Mouse (Mus musculus) thymus, postnatal 25 days (tissue): Measurements from ENCODE around the gene Drd5.
A peak's percentile ranks its signal among the peaks of the same experiment; 100 is the strongest.

Experiments used
- DNase-seq: peaks from one replicate; pipeline ENCODE4 v3.0.0; 2022

Drd5 gene

DNA sequence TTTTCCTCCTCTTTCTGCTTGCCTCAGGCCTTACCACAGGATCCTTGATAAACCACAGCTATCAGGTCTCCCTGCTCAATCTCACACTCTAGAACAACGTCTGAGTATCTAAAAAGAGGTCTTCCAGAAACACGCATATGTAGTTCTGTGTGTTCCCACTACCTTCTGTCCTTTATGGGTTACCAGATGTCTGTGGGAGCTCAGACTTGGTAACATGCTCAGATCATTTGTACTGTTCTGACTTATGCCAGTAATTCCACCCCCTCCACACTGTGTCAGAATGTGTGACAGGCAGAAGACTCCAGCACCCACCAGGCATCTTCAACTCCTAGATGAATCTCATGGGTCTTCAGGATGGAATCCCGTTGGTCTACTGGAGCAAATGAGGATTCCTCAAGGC, 37.8 kb downstream of the Drd5 start:
- DNase-seq: no peak

DNA sequence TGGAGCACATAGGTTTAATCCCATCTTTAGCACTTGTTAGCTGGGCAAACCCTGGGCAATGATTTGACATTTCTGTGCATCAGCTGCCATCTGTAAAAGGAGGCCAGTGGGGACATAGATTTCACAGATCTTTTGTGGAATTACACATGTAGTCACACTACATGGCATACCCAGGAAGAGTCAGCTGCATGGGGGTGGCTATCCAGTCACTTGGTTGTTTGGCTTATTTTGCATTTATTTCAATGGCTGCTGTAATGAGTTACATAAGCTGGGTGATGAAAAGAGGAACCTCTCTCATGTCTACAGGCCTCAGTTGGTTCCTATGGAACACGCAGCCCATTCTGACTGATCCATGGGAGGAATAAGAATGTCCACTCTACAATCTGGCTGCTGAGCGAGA, 40.5 kb downstream of the Drd5 start:
- DNase-seq: no peak

DNA sequence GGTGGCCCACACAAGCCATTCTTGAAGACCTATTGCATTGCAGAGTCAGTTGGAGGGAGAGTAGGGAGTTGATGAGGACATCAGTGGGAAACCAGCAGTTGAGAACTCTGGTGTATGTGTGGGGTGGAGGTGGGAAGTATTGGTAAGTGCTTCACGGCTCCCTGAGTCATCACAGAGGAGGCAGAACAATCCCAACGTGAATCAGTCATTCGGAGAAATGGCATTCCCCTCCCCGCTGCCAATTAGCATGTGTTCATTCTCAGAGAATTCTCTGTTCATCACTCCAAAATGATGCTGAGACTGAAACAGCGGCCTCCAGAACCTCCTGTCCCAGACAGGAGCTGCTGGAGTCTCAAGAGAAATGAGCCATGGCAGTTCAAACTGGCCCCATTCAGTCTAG, 45.2 kb downstream of the Drd5 start:
- DNase-seq: no peak

DNA sequence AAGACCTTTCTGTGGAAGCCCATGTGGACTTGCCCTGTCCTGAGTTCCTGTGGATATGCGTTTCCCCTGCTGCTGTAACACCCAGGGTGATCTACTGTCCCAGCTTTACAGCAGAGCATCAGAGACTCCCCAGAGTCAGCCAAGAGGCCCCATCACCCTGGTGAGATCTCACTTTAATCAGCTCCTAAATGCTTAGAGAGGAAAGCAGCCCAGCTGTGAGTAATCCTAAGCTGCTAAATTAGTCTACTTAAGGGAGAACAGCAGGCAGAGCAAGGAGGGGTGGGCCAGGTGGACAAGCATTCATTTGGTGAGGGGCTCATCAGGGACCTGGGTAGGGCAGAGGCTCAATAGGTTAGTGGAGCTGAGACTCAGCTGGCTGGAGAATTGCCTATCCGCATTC, 46.4 kb downstream of the Drd5 start:
- DNase-seq: no peak

DNA sequence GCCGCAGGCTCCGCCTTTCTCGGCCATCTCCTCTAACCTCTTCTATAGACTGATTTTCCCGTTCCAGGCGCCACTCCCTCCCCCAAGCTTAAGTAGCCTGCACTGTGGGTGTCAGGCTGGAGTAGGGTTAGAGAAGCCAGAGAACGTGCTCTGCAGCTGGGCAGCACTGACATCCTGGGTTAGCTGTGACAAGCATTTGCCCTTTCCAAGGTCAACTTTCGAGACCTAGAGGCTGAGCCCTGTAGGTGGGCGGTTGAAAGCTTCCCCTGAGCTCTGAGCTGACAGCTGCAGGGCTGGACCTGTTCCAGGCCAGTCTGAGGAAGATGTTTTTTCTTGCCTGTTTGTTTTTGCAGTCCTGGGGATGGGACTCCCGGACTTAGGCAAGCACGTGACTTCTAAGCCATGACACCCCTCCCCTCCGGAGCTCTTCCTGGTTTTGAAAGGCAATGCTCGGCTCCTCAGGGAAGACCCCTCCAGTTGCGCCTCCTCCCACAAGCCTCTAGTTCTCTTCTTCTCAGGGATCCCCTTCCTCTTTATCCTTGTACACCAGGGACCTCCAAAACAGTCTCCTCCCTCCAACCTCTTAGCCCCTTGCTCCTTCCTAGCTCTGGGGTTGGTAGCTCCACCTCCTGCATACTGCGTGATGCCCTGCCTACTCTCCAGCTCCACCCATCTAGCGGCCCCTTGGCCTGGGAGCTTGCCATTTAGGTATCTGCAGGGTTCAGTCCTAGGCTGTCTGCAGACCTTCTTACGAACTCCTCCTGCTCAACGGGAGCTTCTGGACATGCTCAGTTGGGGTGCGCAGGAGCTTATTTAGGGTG, 47.7 kb downstream of the Drd5 start:
- DNase-seq: peak; percentile 15

DNA sequence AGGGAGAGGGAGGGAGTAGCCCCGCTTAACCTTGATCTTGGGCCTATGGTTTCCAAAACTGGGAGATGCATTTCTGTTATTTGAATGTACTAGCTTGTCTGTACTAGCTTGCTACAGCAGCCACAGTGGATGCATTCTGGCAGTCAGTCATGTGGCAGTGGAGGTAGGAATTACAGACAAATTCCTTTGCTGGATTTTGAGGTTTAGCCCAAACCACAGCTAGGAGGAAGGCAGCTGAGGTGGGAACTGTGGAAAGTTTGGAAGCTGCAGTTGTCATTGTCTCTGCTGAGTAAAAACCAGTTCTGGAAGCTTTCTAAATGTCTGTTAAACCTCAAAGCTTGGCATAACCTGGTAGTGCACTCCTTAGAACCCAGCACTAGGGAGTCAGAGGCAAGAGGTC, 52.1 kb downstream of the Drd5 start:
- no peak for DNase-seq
